Comparison of ENCODE assay signal across 9 mouse cellular contexts in genomic region chr13:12503238-12503751, GRCm38 (mm10). TPM values are rescaled to one million over a fixed set of nuclear protein-coding genes. Genes with fewer than 3 reads are reported as not detected.
DNase-seq lines count a peak whose midpoint lies in the region; ATAC-seq lines count a peak whose summit lies in the region.
"Had no signal": no experiment of that assay in that cellular context is flagged by ENCODE, and none has a peak within 500 bp of the region (broad histone marks: within the 10 kb centered on the region; RNA-seq: fewer than 3 reads in every experiment).

No protein-coding gene starts in this region.

- no peak overlapping the region for H3K27ac ChIP-seq in liver, embryonic 15.5 days (replicated peaks)
- no peak overlapping the region for H3K27ac ChIP-seq in liver, embryonic 12.5 days
- H3K27ac ChIP-seq in forebrain, embryonic 16.5 days (ENCODE audit: low read length), result no peak overlapping the region
- no peak overlapping the region for H3K27ac ChIP-seq in midbrain, embryonic 14.5 days (replicated peaks; ENCODE audit: low read depth, low read length)

- no peak overlapping the region for H3K9ac ChIP-seq in liver, embryonic 15.5 days
- no peak overlapping the region for H3K9ac ChIP-seq in liver, embryonic 12.5 days
- H3K9ac ChIP-seq in forebrain, embryonic 16.5 days (replicated peaks; ENCODE audit: low read depth, low read length), result no peak overlapping the region
- no peak overlapping the region for H3K9ac ChIP-seq in midbrain, embryonic 14.5 days (replicated peaks; ENCODE audit: low read length)

- H3K27me3 ChIP-seq in liver, embryonic 15.5 days, result no peaks in the 10 kb centered on the region
- H3K27me3 ChIP-seq in liver, embryonic 12.5 days (replicated peaks), result no peaks in the 10 kb centered on the region
- no peaks in the 10 kb centered on the region for H3K27me3 ChIP-seq in forebrain, embryonic 16.5 days (replicated peaks; ENCODE audit: control insufficient read depth, insufficient read depth, low read length)
- no peaks in the 10 kb centered on the region for H3K27me3 ChIP-seq in midbrain, embryonic 14.5 days (ENCODE audit: control insufficient read depth, insufficient read depth, low read length)

- no peaks in the 10 kb centered on the region for H3K36me3 ChIP-seq in liver, embryonic 15.5 days (replicated peaks)
- H3K36me3 ChIP-seq in liver, embryonic 12.5 days, result no peaks in the 10 kb centered on the region
- H3K36me3 ChIP-seq in forebrain, embryonic 16.5 days (ENCODE audit: control insufficient read depth, insufficient read depth), result no peaks in the 10 kb centered on the region
- H3K36me3 ChIP-seq in midbrain, embryonic 14.5 days (ENCODE audit: control insufficient read depth, insufficient read depth, low read length), result no peaks in the 10 kb centered on the region

- H3K4me3 ChIP-seq in liver, embryonic 15.5 days (replicated peaks), result no peak overlapping the region
- H3K4me3 ChIP-seq in liver, embryonic 12.5 days, result no peak overlapping the region
- no peak overlapping the region for H3K4me3 ChIP-seq in forebrain, embryonic 16.5 days (replicated peaks; ENCODE audit: low read length)
- no peak overlapping the region for H3K4me3 ChIP-seq in midbrain, embryonic 14.5 days (replicated peaks; ENCODE audit: low read depth, low read length)

- no peak overlapping the region for H3K4me2 ChIP-seq in liver, embryonic 15.5 days
- no peak overlapping the region for H3K4me2 ChIP-seq in liver, embryonic 12.5 days
- no peak overlapping the region for H3K4me2 ChIP-seq in forebrain, embryonic 16.5 days (ENCODE audit: low read length)
- H3K4me2 ChIP-seq in midbrain, embryonic 14.5 days (ENCODE audit: low read length), result no peak overlapping the region

- 64% methylated on average over 11 of the region's 11 CpGs for WGBS in liver, embryonic 15.5 days (ENCODE audit: insufficient replicate concordance)
- WGBS in liver, embryonic 12.5 days (ENCODE audit: insufficient replicate concordance), result 66% methylated on average over 11 of the region's 11 CpGs
- 12% methylated on average over 11 of the region's 11 CpGs for WGBS in forebrain, embryonic 16.5 days
- WGBS in midbrain, embryonic 14.5 days, result 17% methylated on average over 11 of the region's 11 CpGs

- peaks cover 21% of the 10 kb centered on the region for H3K4me1 ChIP-seq in liver, embryonic 15.5 days (replicated peaks)
- peaks cover 27% of the 10 kb centered on the region for H3K4me1 ChIP-seq in liver, embryonic 12.5 days
- peaks cover 6% of the 10 kb centered on the region; the same call in 1 of the 2 replicates for H3K4me1 ChIP-seq in forebrain, embryonic 16.5 days (replicated peaks; ENCODE audit: control insufficient read depth, insufficient read depth, low read length)
- no peaks in the 10 kb centered on the region for H3K4me1 ChIP-seq in midbrain, embryonic 14.5 days (ENCODE audit: control insufficient read depth, insufficient read depth, low read length)

- H3K9me3 ChIP-seq in liver, embryonic 15.5 days (replicated peaks), result no peaks in the 10 kb centered on the region
- H3K9me3 ChIP-seq in liver, embryonic 12.5 days (replicated peaks), result no peaks in the 10 kb centered on the region
- no peaks in the 10 kb centered on the region for H3K9me3 ChIP-seq in forebrain, embryonic 16.5 days (ENCODE audit: control insufficient read depth, low read length)
- H3K9me3 ChIP-seq in midbrain, embryonic 14.5 days (ENCODE audit: control insufficient read depth, low read length), result no peaks in the 10 kb centered on the region

- peak; percentile 32; the same call in 1 of the 2 replicates for ATAC-seq in liver, embryonic 15.5 days (ENCODE audit: insufficient read depth)
- no peak for ATAC-seq in liver, embryonic 12.5 days
- peak; percentile 73 for ATAC-seq in forebrain, embryonic 16.5 days
- peak; percentile 47; the same call in 1 of the 2 replicates for ATAC-seq in midbrain, embryonic 14.5 days (ENCODE audit: low FRiP score, low TSS enrichment)

- DNase-seq in midbrain, embryonic 14.5 days, result peak; percentile 53
- DNase-seq in thymus, postnatal 36 days, result peak; percentile 37 to 40
- no peak for DNase-seq in gastrocnemius, postnatal 25 days
- no peak for DNase-seq in lung, postnatal 25 days (ENCODE audit: low spot score)
- DNase-seq in spleen, adult 18-20 months, result no peak
- DNase-seq: cerebellum, adult 9-10 months had no signal

RNA-seq across cellular contexts. Expression of gene Edaradd, which starts 16.9 kb away (rescaled TPM):
- polyA plus RNA-seq in liver, embryonic 15.5 days (2015; fragmentation: Nextera tagmentation; extraction: Ambion mirVana), result 0.13 and 0.15 TPM in 2 replicates
- polyA plus RNA-seq in liver, embryonic 12.5 days (2016; fragmentation: Nextera tagmentation; extraction: Ambion mirVana), result 0.08 and 0.24 TPM in 2 replicates
- 1.9 and 2.6 TPM in 2 replicates for polyA plus RNA-seq in forebrain, embryonic 16.5 days (2015; fragmentation: Nextera tagmentation; extraction: Ambion mirVana)
- polyA plus RNA-seq in midbrain, embryonic 14.5 days (2014; fragmentation: Nextera tagmentation; extraction: Ambion mirVana), result 1.1 and 1.3 TPM in 2 replicates
- not detected for total RNA-seq in gastrocnemius, postnatal 25 days (2021)

RNA-seq across cellular contexts. Expression of gene Lgals8, which starts 38.6 kb away (rescaled TPM):
- polyA plus RNA-seq in liver, embryonic 15.5 days (2015; fragmentation: Nextera tagmentation; extraction: Ambion mirVana), result 12.7 and 13.7 TPM in 2 replicates
- 14.8 and 15.8 TPM in 2 replicates for polyA plus RNA-seq in liver, embryonic 12.5 days (2016; fragmentation: Nextera tagmentation; extraction: Ambion mirVana)
- 14.4 and 15.1 TPM in 2 replicates for polyA plus RNA-seq in forebrain, embryonic 16.5 days (2015; fragmentation: Nextera tagmentation; extraction: Ambion mirVana)
- polyA plus RNA-seq in midbrain, embryonic 14.5 days (2014; fragmentation: Nextera tagmentation; extraction: Ambion mirVana), result 16.5 and 19.7 TPM in 2 replicates
- total RNA-seq in gastrocnemius, postnatal 25 days (2021), result 10 to 100 TPM; 25.3 to 32.4 TPM

Comparison
In these comparisons a context has a peak if more than half of its experiments do, and no peak if none do; other contexts are left out.
1. DNase-seq: peak in midbrain, embryonic 14.5 days (single experiment) and thymus, postnatal 36 days (2 of 2); none in gastrocnemius, postnatal 25 days (single experiment), lung, postnatal 25 days (single experiment) and spleen, adult 18-20 months (0 of 2).